Mouse (Mus musculus): Measurements from ENCODE around the gene Inip.
"Not testable (repeated sequence)": the region's sequence is repeated elsewhere in the genome, so short reads cannot be mapped to it uniquely, and the experiment has no call there.

Gene Inip

GRCm38 (mm10) chr4:59806879-59807195, 5.4 kb upstream of the Inip start:
- no peak for DNase-seq

GRCm38 (mm10) chr4:59805968-59806878, 4.8 kb upstream of the Inip start:
- DNase-seq: peak in 1 of 2 experiments; percentile 39

- peak; percentile 86 to 87 for DNase-seq
These were observed 4.0 kb upstream of the Inip start, which contains the start of gene Snx30 for GRCm38 (mm10) chr4:59805181-59805967. Snx30 (plus strand) TSS chr4:59805840.

GRCm38 (mm10) chr4:59804754-59805153, 3.4 kb upstream of the Inip start:
- no peak for DNase-seq

- peak in 1 of 2 experiments; percentile 36 for DNase-seq
These were observed 2.0 kb upstream of the Inip start for GRCm38 (mm10) chr4:59803358-59803757.

- no peak for DNase-seq
These were observed 1.4 kb upstream of the Inip start for GRCm38 (mm10) chr4:59802792-59803191.

- no peak for DNase-seq
These were observed 718 bp upstream of the Inip start for GRCm38 (mm10) chr4:59802107-59802506.

GRCm38 (mm10) chr4:59800181-59800580, 1.2 kb downstream of the Inip start:
- DNase-seq: no peak

GRCm38 (mm10) chr4:59795788-59796455, 5.5 kb downstream of the Inip start:
- DNase-seq: no peak

- no peak for DNase-seq
These were observed 7.3 kb downstream of the Inip start for GRCm38 (mm10) chr4:59794116-59794515.

- not testable (repeated sequence) for DNase-seq
These were observed 7.8 kb downstream of the Inip start for GRCm38 (mm10) chr4:59793626-59794025.

GRCm38 (mm10) chr4:59789015-59789414, 12.4 kb downstream of the Inip start:
- DNase-seq: no peak

GRCm38 (mm10) chr4:59787126-59787525, 14.3 kb downstream of the Inip start:
- DNase-seq: no peak

GRCm38 (mm10) chr4:59786661-59787060, 14.7 kb downstream of the Inip start:
- DNase-seq: peak; percentile 28 to 41

GRCm38 (mm10) chr4:59785412-59785811, 16.0 kb downstream of the Inip start:
- no peak for DNase-seq

- peak; percentile 92 to 97 for DNase-seq
These were observed 17.6 kb downstream of the Inip start for GRCm38 (mm10) chr4:59783685-59784279.

- DNase-seq: peak in 1 of 2 experiments; percentile 57
These were observed 18.3 kb downstream of the Inip start for GRCm38 (mm10) chr4:59782853-59783684.

GRCm38 (mm10) chr4:59780568-59780967, 20.8 kb downstream of the Inip start:
- DNase-seq: no peak

GRCm38 (mm10) chr4:59777828-59778227, 23.6 kb downstream of the Inip start:
- no peak for DNase-seq

- DNase-seq: no peak
These were observed 29.1 kb downstream of the Inip start for GRCm38 (mm10) chr4:59772171-59772879.

GRCm38 (mm10) chr4:59767717-59768116, 33.7 kb downstream of the Inip start:
- DNase-seq: no peak
